Mouse (Mus musculus): Measurements from ENCODE around the gene Arhgap10. TPM values are rescaled to one million over a fixed set of nuclear protein-coding genes. Genes with fewer than 3 reads are reported as not detected.
A peak's percentile ranks its signal among the peaks of the same experiment; 100 is the strongest.

Gene Arhgap10
- polyA plus RNA-seq, 1 experiment from 2014 or later, result 11.2 TPM

- no peak overlapping the region for H3K9ac ChIP-seq (replicated peaks)
- H3K36me3 ChIP-seq, result no peaks in the 10 kb centered on the region
- whole genome bisulfite sequencing, result 93% methylated on average over 12 of the region's 12 CpGs
- H3K27ac ChIP-seq (replicated peaks), result no peak overlapping the region
- 0 out of 2 replicates have a peak, but pooled peaks cover 3% of the 10 kb centered on the region for H3K9me3 ChIP-seq
- no peak overlapping the region for H3K4me2 ChIP-seq (replicated peaks)
- H3K27me3 ChIP-seq, result no peaks in the 10 kb centered on the region
- H3K4me1 ChIP-seq, result no peaks in the 10 kb centered on the region
- no peak for ATAC-seq (ENCODE audit: low FRiP score, low read depth)
- no peak overlapping the region for H3K4me3 ChIP-seq
These were observed 229.3 kb downstream of the Arhgap10 start for GRCm38 (mm10) chr8:77288492-77288891.

GRCm38 (mm10) chr8:77288065-77288464 lies 229.7 kb downstream of the Arhgap10 start:
- H3K27me3 ChIP-seq, result no peaks in the 10 kb centered on the region
- no peak for ATAC-seq (ENCODE audit: low FRiP score, low read depth)
- H3K4me2 ChIP-seq (replicated peaks), result no peak overlapping the region
- no peak overlapping the region for H3K4me3 ChIP-seq
- WGBS, result 83% methylated on average over 3 of the region's 3 CpGs
- no peak overlapping the region for H3K27ac ChIP-seq (replicated peaks)
- H3K36me3 ChIP-seq, result no peaks in the 10 kb centered on the region
- no peak overlapping the region for H3K9ac ChIP-seq (replicated peaks)
- H3K9me3 ChIP-seq, result 0 out of 2 replicates have a peak, but pooled peaks cover 3% of the 10 kb centered on the region
- no peaks in the 10 kb centered on the region for H3K4me1 ChIP-seq

- no peaks in the 10 kb centered on the region for H3K27me3 ChIP-seq
- 81% methylated on average over 3 of the region's 3 CpGs for WGBS
- H3K4me3 ChIP-seq, result no peak overlapping the region
- no peak overlapping the region for H3K4me2 ChIP-seq (replicated peaks)
- ATAC-seq (ENCODE audit: low FRiP score, low read depth), result no peak
- H3K4me1 ChIP-seq, result no peaks in the 10 kb centered on the region
- no peaks in the 10 kb centered on the region for H3K36me3 ChIP-seq
- 0 out of 2 replicates have a peak, but pooled peaks cover 3% of the 10 kb centered on the region for H3K9me3 ChIP-seq
- H3K9ac ChIP-seq (replicated peaks), result no peak overlapping the region
- no peak overlapping the region for H3K27ac ChIP-seq (replicated peaks)
These were observed 233.3 kb downstream of the Arhgap10 start for GRCm38 (mm10) chr8:77284473-77284872.

- no peak overlapping the region for H3K4me2 ChIP-seq (replicated peaks)
- H3K9ac ChIP-seq (replicated peaks), result no peak overlapping the region
- H3K4me3 ChIP-seq, result no peak overlapping the region
- H3K36me3 ChIP-seq, result no peaks in the 10 kb centered on the region
- no peak for ATAC-seq (ENCODE audit: low FRiP score, low read depth)
- no peaks in the 10 kb centered on the region for H3K4me1 ChIP-seq
- WGBS, result 88% methylated on average over 7 of the region's 7 CpGs
- no peaks in the 10 kb centered on the region for H3K27me3 ChIP-seq
- no peak overlapping the region for H3K27ac ChIP-seq (replicated peaks)
- H3K9me3 ChIP-seq, result 0 out of 2 replicates have a peak, but pooled peaks cover 3% of the 10 kb centered on the region
These were observed 235.0 kb downstream of the Arhgap10 start for GRCm38 (mm10) chr8:77282605-77283236.

GRCm38 (mm10) chr8:77279977-77280376 lies 237.8 kb downstream of the Arhgap10 start:
- ATAC-seq (ENCODE audit: low FRiP score, low read depth), result no peak
- no peak overlapping the region for H3K27ac ChIP-seq (replicated peaks)
- WGBS, result 67% methylated on average over 3 of the region's 3 CpGs

GRCm38 (mm10) chr8:77278246-77278645 lies 239.5 kb downstream of the Arhgap10 start:
- H3K27ac ChIP-seq (replicated peaks), result no peak overlapping the region
- H3K36me3 ChIP-seq, result no peaks in the 10 kb centered on the region
- WGBS, result 94% methylated on average over 4 of the region's 4 CpGs
- no peaks in the 10 kb centered on the region for H3K9me3 ChIP-seq
- no peak overlapping the region for H3K4me3 ChIP-seq
- no peaks in the 10 kb centered on the region for H3K4me1 ChIP-seq
- no peak overlapping the region for H3K9ac ChIP-seq (replicated peaks)
- no peak for ATAC-seq (ENCODE audit: low FRiP score, low read depth)
- H3K4me2 ChIP-seq (replicated peaks), result no peak overlapping the region
- no peaks in the 10 kb centered on the region for H3K27me3 ChIP-seq

More at GRCm38 (mm10) chr8:77279977-77280376, 237.8 kb downstream of the Arhgap10 start:
- Histone ChIP-seq H3K27me3 (no peaks in the 10 kb centered on the region), H3K9ac (replicated peaks) (no peak overlapping the region), H3K9me3 (0 out of 2 replicates have a peak, but pooled peaks cover 3% of the 10 kb centered on the region), H3K4me3 (no peak overlapping the region), H3K36me3 (no peaks in the 10 kb centered on the region), H3K4me1 (no peaks in the 10 kb centered on the region), H3K4me2 (replicated peaks) (no peak overlapping the region)

GRCm38 (mm10) chr8:77276827-77277226 lies 240.9 kb downstream of the Arhgap10 start:
- no peak overlapping the region for H3K9ac ChIP-seq (replicated peaks)
- H3K4me3 ChIP-seq, result no peak overlapping the region
- 86% methylated on average over 10 of the region's 10 CpGs for WGBS
- no peak for ATAC-seq (ENCODE audit: low FRiP score, low read depth)
- H3K36me3 ChIP-seq, result no peaks in the 10 kb centered on the region
- no peaks in the 10 kb centered on the region for H3K9me3 ChIP-seq
- no peaks in the 10 kb centered on the region for H3K27me3 ChIP-seq
- no peak overlapping the region for H3K27ac ChIP-seq (replicated peaks)
- no peaks in the 10 kb centered on the region for H3K4me1 ChIP-seq
- no peak overlapping the region for H3K4me2 ChIP-seq (replicated peaks)

- no peak for ATAC-seq (ENCODE audit: low FRiP score, low read depth)
- 93% methylated on average over 5 of the region's 5 CpGs for WGBS
- H3K4me2 ChIP-seq (replicated peaks), result no peak overlapping the region
- H3K27ac ChIP-seq (replicated peaks), result no peak overlapping the region
- H3K9me3 ChIP-seq, result no peaks in the 10 kb centered on the region
- no peak overlapping the region for H3K4me3 ChIP-seq
- H3K27me3 ChIP-seq, result no peaks in the 10 kb centered on the region
- H3K4me1 ChIP-seq, result no peaks in the 10 kb centered on the region
- no peak overlapping the region for H3K9ac ChIP-seq (replicated peaks)
- no peaks in the 10 kb centered on the region for H3K36me3 ChIP-seq
These were observed 242.2 kb downstream of the Arhgap10 start for GRCm38 (mm10) chr8:77275571-77275970.

- no peak overlapping the region for H3K27ac ChIP-seq (replicated peaks)
- H3K36me3 ChIP-seq, result no peaks in the 10 kb centered on the region
- no peaks in the 10 kb centered on the region for H3K27me3 ChIP-seq
- no peaks in the 10 kb centered on the region for H3K9me3 ChIP-seq
- no peak overlapping the region for H3K9ac ChIP-seq (replicated peaks)
- H3K4me1 ChIP-seq, result peaks cover 3% of the 10 kb centered on the region; the same call in 1 of the 2 replicates
- ATAC-seq (ENCODE audit: low FRiP score, low read depth), result no peak
- H3K4me3 ChIP-seq, result no peak overlapping the region
- WGBS, result 78% methylated on average over 6 of the region's 6 CpGs
- no peak overlapping the region for H3K4me2 ChIP-seq (replicated peaks)
These were observed 245.6 kb downstream of the Arhgap10 start for GRCm38 (mm10) chr8:77272136-77272535.

GRCm38 (mm10) chr8:77267941-77268405 lies 249.8 kb downstream of the Arhgap10 start:
- no peaks in the 10 kb centered on the region for H3K9me3 ChIP-seq
- H3K4me1 ChIP-seq, result peaks cover 3% of the 10 kb centered on the region; the same call in 1 of the 2 replicates
- no peak overlapping the region for H3K27ac ChIP-seq (replicated peaks)
- ATAC-seq (ENCODE audit: low FRiP score, low read depth), result peak; percentile 48; the same call in 1 of the 2 replicates
- H3K27me3 ChIP-seq, result no peaks in the 10 kb centered on the region
- no peak overlapping the region for H3K9ac ChIP-seq (replicated peaks)
- H3K4me3 ChIP-seq, result no peak overlapping the region
- H3K4me2 ChIP-seq (replicated peaks), result no peak overlapping the region
- H3K36me3 ChIP-seq, result no peaks in the 10 kb centered on the region
- 29% methylated on average over 1 of the region's 1 CpGs for WGBS

GRCm38 (mm10) chr8:77262216-77263009 lies 255.3 kb downstream of the Arhgap10 start:
- no peak for ATAC-seq (ENCODE audit: low FRiP score, low read depth)
- no peak overlapping the region for H3K27ac ChIP-seq (replicated peaks)
- no peaks in the 10 kb centered on the region for H3K36me3 ChIP-seq
- no peaks in the 10 kb centered on the region for H3K4me1 ChIP-seq
- no peak overlapping the region for H3K4me3 ChIP-seq
- H3K27me3 ChIP-seq, result no peaks in the 10 kb centered on the region
- no peak overlapping the region for H3K4me2 ChIP-seq (replicated peaks)
- WGBS, result 88% methylated on average over 12 of the region's 12 CpGs
- H3K9me3 ChIP-seq, result no peaks in the 10 kb centered on the region
- no peak overlapping the region for H3K9ac ChIP-seq (replicated peaks)

GRCm38 (mm10) chr8:77261215-77261614 lies 256.5 kb downstream of the Arhgap10 start:
- 96% methylated on average over 6 of the region's 6 CpGs for WGBS
- Histone ChIP-seq H3K27me3 (no peaks in the 10 kb centered on the region), H3K4me3 (no peak overlapping the region)

More at GRCm38 (mm10) chr8:77261215-77261614, 256.5 kb downstream of the Arhgap10 start:
- H3K4me2 ChIP-seq (replicated peaks), result no peak overlapping the region
- H3K36me3 ChIP-seq, result no peaks in the 10 kb centered on the region
- no peak for ATAC-seq (ENCODE audit: low FRiP score, low read depth)
- no peak overlapping the region for H3K9ac ChIP-seq (replicated peaks)
- no peaks in the 10 kb centered on the region for H3K4me1 ChIP-seq
- H3K27ac ChIP-seq (replicated peaks), result no peak overlapping the region
- no peaks in the 10 kb centered on the region for H3K9me3 ChIP-seq

All from midbrain, embryonic 12.5 days (tissue).